Mouse (Mus musculus): ENCODE data around the gene Mief2.

Gene Mief2

DNA sequence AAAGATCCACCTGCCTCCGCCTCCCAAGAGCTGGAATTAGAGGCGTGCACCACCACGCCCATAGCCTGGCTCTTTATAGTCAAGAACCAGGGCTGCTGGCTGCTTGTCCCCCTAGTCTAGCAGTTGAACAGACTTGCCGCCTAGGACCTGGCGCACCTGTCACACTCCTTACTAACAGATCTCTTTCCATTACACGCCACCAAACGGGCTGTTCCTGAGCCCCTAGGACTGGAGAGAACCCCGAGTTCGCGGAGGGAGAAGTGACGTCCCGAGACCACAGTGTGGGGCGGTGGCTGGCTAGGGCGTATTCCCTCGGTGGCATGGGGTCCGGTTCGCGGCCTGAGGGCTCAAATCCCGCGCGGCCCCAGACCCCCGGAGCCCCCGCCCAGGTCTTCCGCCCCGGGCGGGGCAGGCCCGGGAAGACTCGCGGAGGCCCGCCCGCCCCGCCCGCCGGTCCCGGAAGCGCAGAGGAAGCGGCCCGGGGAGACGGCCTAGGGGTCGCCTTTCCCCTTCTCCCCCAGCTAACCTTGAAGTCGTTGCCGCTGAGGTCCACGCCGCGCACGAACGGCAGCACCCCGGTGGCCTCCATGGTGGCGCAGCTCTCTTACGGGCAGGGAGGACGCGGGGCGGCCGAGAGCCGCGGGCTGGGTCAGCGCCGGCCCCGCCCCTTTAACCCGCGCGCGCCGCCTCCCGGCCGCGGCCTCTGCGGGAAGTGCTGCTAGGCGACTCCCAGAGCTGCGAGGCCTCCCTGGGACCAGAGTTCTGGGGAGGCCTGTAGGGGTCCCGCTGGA is 1.4 kb upstream of the Mief2 start, which contains the start of gene Flii:
Gene Flii, minus strand, starts transcription at position 663 of the 791 bp plus-strand sequence.
- DNase-seq: peak; percentile 83 to 93

DNA sequence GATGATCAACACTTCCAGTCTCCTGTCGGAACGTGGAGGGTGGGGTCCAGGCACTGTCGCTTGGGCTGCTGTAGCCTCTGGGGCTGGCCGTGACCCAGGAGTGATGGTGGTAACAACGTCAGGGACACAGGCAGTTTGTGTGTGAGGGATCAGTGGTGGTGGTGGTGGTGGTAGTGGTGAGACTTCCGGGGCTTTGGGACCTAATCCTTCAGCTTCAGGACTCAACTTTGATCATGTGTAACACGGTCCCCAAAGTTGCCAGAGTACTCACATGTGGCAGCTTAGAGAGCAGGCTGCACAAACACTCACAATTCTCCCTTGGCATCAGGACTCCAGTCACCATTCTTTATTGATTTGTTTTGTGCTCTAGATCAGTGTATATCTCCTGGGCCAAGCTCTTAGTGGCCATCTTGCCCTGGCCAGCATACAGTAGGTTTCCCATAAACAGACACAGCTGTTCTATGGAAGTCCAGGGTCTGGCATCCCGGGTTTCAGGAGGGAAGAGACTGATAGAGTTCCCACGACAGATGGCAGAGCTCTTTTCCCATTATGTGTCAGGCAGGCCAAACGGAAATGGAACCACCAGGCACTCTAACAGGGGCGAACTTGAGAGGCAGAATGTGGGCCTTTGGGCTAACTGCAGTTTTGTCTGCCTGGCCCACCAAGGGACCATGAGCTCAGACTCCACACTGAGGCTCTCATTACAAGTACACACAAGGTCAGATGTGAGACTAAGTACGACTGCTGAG is 632 bp upstream of the Mief2 start:
- DNase-seq: peak; percentile 5 to 27

DNA sequence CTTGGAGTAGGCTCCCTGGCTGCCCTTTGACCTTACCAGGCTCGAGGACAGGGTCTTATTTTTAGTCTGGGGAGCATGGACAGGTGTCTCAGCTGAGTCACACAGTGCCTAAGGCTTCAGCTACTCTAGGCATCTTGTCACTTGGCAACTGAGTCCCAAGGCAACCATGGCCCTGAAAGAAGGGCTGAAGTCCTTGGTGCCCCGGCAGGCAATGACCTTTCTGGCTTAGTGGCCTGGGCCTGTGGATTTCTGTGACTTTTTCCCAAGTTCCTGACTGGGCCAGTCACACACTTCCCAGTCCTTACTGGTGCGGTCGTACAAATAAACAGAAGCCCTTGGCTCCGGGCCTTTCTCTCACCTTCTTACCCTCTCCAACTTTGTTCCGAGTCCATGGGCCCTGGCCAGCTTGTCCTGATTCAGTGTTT is 1.0 kb downstream of the Mief2 start:
- peak; percentile 10 to 22 for DNase-seq

- peak in 1 of 2 experiments; percentile 4 for DNase-seq
These were observed 2.0 kb downstream of the Mief2 start for GRCm38 (mm10) chr11:60730169-60730568.

- DNase-seq: no peak
These were observed 3.1 kb downstream of the Mief2 start for GRCm38 (mm10) chr11:60731251-60731650.

DNA sequence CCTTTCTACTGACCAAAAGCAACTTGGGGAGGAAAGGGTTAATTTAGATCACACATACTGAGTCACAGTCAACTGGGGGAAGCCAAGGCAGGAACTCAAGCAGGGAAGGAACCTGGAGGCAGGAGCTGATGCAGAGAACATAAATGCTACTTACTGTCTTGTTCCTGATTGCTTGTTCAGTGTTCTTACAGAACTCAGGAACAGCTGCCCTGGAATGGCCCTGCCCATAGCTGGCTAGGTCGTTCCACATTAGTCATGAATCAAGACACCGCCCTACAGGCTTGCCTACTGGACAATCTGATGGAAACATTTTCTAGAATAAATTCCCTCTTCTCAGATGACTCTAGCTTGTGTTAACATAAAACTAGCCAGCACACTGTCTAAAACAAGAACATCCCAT is 6.0 kb downstream of the Mief2 start:
- DNase-seq: no peak

- peak in 1 of 2 experiments; percentile 5 for DNase-seq
These were observed 7.0 kb downstream of the Mief2 start for GRCm38 (mm10) chr11:60735191-60735590.

- no peak for DNase-seq
These were observed 8.3 kb downstream of the Mief2 start for GRCm38 (mm10) chr11:60736491-60736890.

DNA sequence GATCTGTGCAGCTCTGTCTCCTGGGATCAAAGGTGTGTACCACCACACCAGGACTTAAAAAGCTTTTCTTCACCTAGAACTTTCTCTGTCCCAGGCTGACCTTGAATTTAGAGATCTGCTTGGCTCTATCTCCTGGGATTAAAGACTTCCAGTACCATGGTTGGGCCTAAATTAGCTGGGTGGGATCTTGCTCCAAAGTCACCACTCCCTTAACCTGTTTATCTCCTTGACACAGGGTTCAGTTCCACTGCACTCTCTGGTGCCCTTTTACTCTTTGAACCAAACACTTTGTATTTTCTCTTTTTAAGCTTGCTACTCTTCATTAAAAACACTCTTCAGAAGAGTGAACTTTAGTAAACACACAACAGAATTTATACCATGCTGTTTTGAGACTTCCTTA is 9.3 kb downstream of the Mief2 start:
- DNase-seq: no peak

DNA sequence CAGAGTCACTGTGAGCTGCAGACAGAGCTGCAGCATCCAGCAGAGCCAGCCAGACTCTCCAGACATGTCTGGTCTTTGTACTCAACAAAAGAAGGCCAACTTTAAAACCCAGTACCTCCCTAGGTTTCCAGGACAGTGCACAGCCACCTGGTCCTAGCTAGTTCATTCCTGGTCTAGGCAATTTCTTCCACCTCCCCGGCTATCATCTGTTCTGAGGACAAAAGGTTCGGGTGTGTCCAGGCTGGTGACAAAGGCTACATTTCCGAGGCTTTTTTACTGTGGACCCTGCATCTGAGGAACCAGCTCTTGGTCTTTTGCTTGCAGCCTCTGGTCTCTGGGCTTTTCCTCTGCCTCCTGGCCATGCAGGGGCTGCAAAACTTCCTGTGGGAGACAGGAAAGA is 12.1 kb downstream of the Mief2 start:
- no peak for DNase-seq

DNA sequence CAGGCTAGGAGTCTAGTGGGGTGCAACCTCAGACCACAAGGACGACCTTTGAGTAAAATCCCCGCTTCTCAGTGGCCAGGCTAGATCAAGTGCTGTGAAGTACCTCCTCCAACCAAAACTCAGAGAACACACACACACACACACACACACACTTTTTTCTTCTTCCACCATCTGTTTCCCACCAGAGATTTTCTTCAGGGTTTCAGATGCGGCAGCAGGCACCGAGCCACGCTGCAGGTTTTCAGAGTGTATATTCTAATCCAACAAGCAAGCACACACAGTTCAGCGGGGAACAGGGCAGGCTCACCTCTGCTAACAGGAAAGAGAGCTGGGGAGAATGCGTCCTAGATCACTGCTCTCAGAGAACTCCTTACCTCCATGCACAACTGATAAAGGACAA is 27.4 kb downstream of the Mief2 start:
- DNase-seq: no peak

DNA sequence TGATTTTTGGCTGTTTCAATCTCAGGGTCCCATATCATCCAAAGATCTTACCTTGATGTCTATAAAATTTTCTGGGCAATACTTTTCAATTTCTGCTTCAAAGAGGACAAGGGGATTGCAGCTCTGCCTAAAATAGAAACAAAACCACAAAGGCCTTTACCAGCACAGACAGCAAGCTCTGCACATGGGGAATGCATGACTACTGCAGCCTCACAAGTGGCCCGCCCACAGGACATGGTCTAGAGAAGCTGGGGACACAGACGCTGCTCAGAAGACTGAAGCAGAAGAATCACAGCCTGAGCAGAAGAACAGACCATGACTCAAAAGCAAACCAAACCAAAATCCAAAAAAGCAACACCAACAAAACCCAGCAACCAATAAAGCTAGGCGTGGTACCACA is 33.5 kb downstream of the Mief2 start:
- no peak for DNase-seq

DNA sequence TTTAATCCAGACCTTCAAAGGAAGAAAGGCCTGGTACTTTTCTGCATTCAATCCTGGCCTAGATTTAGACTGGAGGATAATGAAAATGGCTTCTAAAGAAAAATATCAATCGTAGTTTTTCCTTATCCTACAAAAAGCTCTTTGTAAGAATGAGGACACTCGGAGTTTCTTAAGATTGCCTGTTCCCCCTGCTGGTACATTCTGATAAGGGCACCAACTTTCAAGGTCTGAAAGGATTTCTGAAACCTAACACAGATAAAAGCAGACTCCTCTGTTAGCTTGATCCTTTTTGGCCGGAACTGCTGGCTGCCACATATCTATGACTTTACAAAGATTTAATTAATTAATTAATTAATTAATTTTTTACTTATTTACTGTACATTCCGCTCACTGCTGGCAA is 38.8 kb downstream of the Mief2 start:
- no peak for DNase-seq

GRCm38 (mm10) chr11:60769322-60769721 is 41.1 kb downstream of the Mief2 start:
- DNase-seq: no peak

DNA sequence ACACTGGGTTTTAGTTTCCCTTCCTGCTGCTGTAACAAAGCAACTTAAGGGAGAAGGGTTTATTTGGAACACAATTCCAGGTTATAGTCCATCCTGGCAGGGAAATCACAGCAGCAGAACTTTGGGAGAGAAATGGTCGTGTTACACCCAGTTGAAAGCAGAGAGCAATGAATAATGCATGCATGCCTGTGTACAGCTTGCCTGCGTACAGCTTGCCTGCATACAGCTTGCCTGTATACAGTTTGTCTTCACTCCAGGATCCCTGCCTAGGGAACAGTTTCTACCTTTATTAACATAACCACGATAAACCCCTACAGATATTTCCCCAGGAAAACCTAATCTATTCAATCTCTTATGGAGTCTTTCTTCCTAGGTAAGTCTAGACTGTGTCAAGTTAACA is 42.6 kb downstream of the Mief2 start:
- no peak for DNase-seq

DNA sequence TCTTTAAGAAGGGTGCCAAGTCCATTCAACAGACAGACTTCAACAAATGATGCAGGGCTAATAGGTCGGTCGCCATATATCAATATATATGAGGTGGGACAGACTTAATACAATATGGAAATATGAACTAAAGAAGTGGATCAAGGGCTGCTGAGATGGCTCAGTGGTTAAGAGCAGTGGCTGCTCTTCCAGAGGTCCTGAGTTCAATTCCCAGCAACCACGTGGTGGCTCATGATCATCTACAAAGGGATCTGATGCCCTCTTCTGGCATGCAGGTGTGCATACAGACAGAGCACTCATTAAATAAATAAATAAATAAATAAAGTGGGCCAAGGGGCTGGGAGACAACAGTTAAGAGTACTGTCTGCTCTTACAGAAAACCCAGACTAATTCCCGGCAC is 44.0 kb downstream of the Mief2 start:
- no peak for DNase-seq

- no peak for DNase-seq
These were observed 46.0 kb downstream of the Mief2 start for GRCm38 (mm10) chr11:60774158-60774689.

DNA sequence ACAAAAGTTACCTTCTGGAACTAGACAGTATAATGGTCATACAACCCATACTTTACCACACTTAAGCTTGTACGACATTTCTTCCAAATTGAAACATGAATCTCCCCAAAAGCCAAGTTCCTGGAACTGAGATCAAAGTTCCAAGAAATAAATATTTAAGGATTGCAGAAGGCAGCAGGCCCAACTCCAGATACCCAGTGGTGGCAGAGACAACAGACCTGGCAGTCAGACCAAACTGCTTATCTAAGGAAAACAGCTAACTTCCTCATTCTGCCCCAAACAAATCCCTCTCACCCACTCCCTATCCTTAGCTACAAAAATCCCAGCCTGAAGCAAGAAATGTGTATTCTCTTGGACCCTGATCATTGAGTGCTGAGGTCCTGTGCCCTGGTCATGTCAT is 46.6 kb downstream of the Mief2 start:
- DNase-seq: no peak

DNA sequence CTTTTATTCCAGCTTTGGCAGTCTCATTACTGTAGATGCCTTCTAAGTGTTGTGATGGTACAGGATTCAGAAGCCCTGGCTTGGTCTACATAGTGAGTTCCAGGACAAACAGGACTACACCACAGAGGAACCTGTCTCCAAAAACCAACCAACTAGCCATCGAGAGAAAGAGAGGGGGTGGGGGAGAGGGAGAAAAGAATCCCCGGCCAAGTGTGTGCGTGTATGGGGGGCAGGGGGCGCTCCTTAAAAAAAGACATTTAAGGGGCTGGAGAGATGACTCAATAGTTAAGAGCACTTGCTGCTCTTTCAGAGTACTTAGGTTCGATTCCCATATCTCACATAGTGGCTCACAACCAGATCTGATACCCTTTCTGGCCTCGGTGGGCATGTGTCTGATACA is 47.4 kb downstream of the Mief2 start:
- DNase-seq: no peak

DNA sequence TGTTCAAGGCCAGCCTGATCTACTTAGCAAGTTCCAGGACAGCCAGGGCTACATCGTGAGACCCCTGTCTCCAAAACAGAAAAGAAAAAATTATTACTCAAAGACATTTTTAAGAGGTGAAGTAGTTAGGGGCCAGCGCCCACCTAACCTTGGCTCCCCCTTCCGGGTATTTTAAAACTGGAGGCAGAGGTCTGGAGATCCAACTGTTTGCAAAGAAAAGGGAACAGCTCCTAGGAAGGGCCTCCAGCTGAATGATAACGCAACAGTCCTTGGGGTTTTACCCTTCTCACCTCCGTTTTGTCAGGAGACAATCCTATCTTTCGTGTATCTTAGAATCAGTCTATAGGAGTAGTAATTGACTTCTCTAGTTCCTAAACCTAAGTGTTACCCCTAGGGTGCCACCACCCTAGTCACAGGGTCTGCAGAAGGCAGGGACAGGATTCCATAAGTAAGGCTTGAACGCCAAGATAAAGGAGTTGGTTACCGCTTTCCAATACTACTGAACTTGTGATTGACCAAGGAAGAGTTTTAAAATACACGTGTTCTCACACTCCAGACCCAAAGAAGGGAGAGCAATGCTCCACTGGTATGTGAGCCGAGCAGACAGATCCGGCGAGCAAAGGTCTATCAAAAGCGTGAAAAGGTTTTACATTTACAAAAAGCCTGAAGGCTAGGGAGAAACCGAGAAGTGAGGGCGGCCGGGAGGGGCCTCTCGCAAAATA is 48.1 kb downstream of the Mief2 start:
- DNase-seq: no peak

GRCm38 (mm10) chr11:60776829-60777740 is 48.9 kb downstream of the Mief2 start, which contains the start of the genes Top3a and Smcr8:
Top3a (minus strand) TSS chr11:60777365.
Smcr8 (plus strand) TSS chr11:60777524.
- DNase-seq: peak; percentile 89 to 93

DNA sequence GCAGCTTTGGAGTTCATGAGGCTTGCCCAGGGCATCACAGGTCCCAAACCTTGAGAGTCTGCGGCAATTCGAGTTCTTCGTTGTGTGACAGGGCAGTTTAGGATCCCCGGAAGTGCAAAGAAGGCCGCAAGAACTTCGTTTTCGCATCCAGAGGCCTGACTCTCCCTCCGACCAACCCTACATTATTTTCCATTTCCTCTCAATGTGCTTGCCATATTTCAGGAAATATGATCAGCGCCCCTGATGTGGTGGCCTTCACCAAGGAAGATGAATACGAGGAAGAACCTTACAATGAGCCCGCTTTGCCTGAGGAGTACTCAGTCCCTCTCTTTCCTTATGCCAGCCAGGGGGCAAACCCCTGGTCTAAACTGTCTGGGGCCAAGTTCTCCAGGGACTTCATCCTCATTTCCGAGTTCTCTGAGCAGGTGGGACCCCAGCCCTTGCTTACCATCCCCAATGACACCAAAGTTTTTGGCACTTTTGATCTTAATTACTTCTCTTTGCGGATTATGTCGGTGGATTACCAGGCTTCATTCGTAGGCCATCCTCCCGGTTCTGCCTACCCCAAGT is 49.7 kb downstream of the Mief2 start:
- no peak for DNase-seq

All from kidney, postnatal 36 days (tissue).